Mouse (Mus musculus) common myeloid progenitor, adult 5-6 weeks (primary cell): Measurements from ENCODE around the gene Cenpa. TPM values are rescaled to one million over a fixed set of nuclear protein-coding genes. Genes with fewer than 3 reads are reported as not detected.
A peak's percentile ranks its signal among the peaks of the same experiment; 100 is the strongest.
"Not testable (repeated sequence)": the region's sequence is repeated elsewhere in the genome, so short reads cannot be mapped to it uniquely, and the experiment has no call there.

ENCODE experiments used
- ATAC-seq: replicated peaks from 2 replicates; pipeline ENCODE4 v1.8.0; 2016; ENCODE audit warnings: low read depth, mild to moderate bottlenecking, moderate TSS enrichment, inconsistent platforms; ENCODE audit not compliant: poor library complexity, severe bottlenecking
- total RNA-seq: library from RNA; stranded (forward); fragments of 200-1000, 187-1606 nt; gene quantifications from 2 replicates; pipeline ENCODE4 v1.2.3, GENCODE M21; 2017

Cenpa gene
- total RNA-seq, 1 experiment from 2014 or later: 107 TPM

- ATAC-seq: no peak
Observed at GRCm38 (mm10) chr5:30676800-30677199, 10.2 kb downstream of the Cenpa start.

- not testable (repeated sequence) for ATAC-seq
Observed at GRCm38 (mm10) chr5:30678069-30678468, 11.5 kb downstream of the Cenpa start.

GRCm38 (mm10) chr5:30678722-30679296, 12.2 kb downstream of the Cenpa start:
- ATAC-seq: no peak

GRCm38 (mm10) chr5:30679593-30679992, 13.0 kb downstream of the Cenpa start:
- 0 out of 2 replicates have a peak, but pooled peaks have one; percentile 45 for ATAC-seq

- no peak for ATAC-seq
Observed at GRCm38 (mm10) chr5:30681970-30682369, 15.4 kb downstream of the Cenpa start.

- no peak for ATAC-seq
Observed at GRCm38 (mm10) chr5:30682967-30683600, 16.5 kb downstream of the Cenpa start.

- ATAC-seq: no peak
Observed at GRCm38 (mm10) chr5:30683993-30684392, 17.4 kb downstream of the Cenpa start.

- no peak for ATAC-seq
Observed at GRCm38 (mm10) chr5:30686781-30687180, 20.2 kb downstream of the Cenpa start.

GRCm38 (mm10) chr5:30700361-30701000, 33.9 kb downstream of the Cenpa start:
- no peak for ATAC-seq

GRCm38 (mm10) chr5:30701373-30701772, 34.8 kb downstream of the Cenpa start:
- not testable (repeated sequence) for ATAC-seq

- ATAC-seq: no peak
Observed at GRCm38 (mm10) chr5:30701866-30702265, 35.3 kb downstream of the Cenpa start.

- peak; percentile 62 for ATAC-seq
Observed at GRCm38 (mm10) chr5:30709744-30710383, 43.3 kb downstream of the Cenpa start.

GRCm38 (mm10) chr5:30710486-30710885, 43.9 kb downstream of the Cenpa start:
- no peak for ATAC-seq

- ATAC-seq: peak; percentile 37
Observed at GRCm38 (mm10) chr5:30711147-30712001, 44.8 kb downstream of the Cenpa start, which contains the start of gene Dpysl5. TSS of gene Dpysl5 (plus strand) at chr5:30711564.

- ATAC-seq: no peak
Observed at GRCm38 (mm10) chr5:30712002-30712390, 45.4 kb downstream of the Cenpa start.

- ATAC-seq: peak; percentile 12; the same call in 1 of the 2 replicates
Observed at GRCm38 (mm10) chr5:30712441-30713298, 46.1 kb downstream of the Cenpa start.

GRCm38 (mm10) chr5:30713299-30713675, 46.7 kb downstream of the Cenpa start:
- ATAC-seq: no peak

GRCm38 (mm10) chr5:30713691-30714090, 47.1 kb downstream of the Cenpa start:
- no peak for ATAC-seq

- no peak for ATAC-seq
Observed at GRCm38 (mm10) chr5:30716311-30716710, 49.7 kb downstream of the Cenpa start.
